Mouse (Mus musculus): ENCODE data around the gene Mad1l1. TPM values are rescaled to one million over a fixed set of nuclear protein-coding genes. Genes with fewer than 3 reads are reported as not detected.
A peak's percentile ranks its signal among the peaks of the same experiment; 100 is the strongest.

Gene Mad1l1
- total and polyA plus RNA-seq, 2 experiments, result 6.7 to 14.4 TPM

- Histone ChIP-seq H3K4me1 (ENCODE audit: control insufficient read depth, insufficient read depth, low read length) (peaks cover 20% of the 10 kb centered on the region), H3K27ac (replicated peaks; ENCODE audit: insufficient read depth, low read depth, low read length) (no peak overlapping the region), H3K36me3 (ENCODE audit: control insufficient read depth, insufficient read depth, low read length) (no peaks in the 10 kb centered on the region), H3K27me3 (ENCODE audit: control insufficient read depth, insufficient read depth, low read length) (no peaks in the 10 kb centered on the region), H3K4me3 (ENCODE audit: insufficient read depth, low read depth, low read length) (no peak overlapping the region), H3K9ac (ENCODE audit: low read depth, low read length) (no peak overlapping the region), H3K79me2 (ENCODE audit: control insufficient read depth, insufficient read depth, low read length) (no peaks in the 10 kb centered on the region)
- DNase-seq (ENCODE audit: extremely low read depth, low read depth, low spot score), result no peak
- 85% methylated on average over 6 of the region's 6 CpGs for WGBS
- TF ChIP-seq CTCF (IDR thresholded peaks at IDR 0.05; ENCODE audit: low read depth, low read length) (no peak), POLR2A (IDR thresholded peaks at IDR 0.05; ENCODE audit: extremely low read depth, insufficient read depth, low read length) (no peak)
Measured at GRCm38 (mm10) chr5:140210417-140211184, 110.8 kb downstream of the Mad1l1 start.

DNA sequence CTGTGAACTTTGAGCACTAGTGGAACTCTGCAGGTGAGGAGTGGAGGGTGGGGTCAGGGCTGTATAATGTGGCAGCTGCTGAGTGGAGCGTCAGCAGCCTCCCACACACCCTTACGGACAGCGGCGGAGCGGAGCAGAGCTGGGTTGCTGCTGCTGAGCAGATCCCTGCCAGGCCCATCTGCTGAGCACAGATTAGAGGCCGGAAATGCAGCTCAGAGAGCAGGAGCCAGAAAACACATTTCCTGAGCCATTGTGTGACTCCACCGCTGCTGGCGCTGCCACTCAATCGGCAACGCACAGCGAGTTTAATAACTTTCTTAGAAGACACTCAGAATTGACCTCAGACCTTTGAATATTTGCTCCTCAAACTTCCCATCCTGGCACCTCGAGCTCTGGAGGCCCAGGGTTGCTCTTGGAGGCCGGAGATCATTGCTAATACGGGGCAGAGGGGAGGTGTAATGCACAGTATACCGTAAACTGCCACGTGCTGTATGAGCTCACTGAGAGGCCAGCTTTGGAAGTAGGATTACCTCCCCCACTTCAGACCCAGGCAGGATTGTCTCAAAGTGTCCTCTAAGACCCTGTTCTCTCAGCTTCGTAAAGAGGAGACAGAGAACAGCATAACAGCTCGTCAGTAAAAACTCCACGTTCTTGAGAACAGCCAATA is 112.5 kb downstream of the Mad1l1 start:
- Histone ChIP-seq H3K4me3 (ENCODE audit: insufficient read depth, low read depth, low read length) (no peak overlapping the region), H3K9ac (ENCODE audit: low read depth, low read length) (no peak overlapping the region), H3K4me1 (ENCODE audit: control insufficient read depth, insufficient read depth, low read length) (peaks cover 28% of the 10 kb centered on the region), H3K27me3 (ENCODE audit: control insufficient read depth, insufficient read depth, low read length) (no peaks in the 10 kb centered on the region), H3K79me2 (ENCODE audit: control insufficient read depth, insufficient read depth, low read length) (no peaks in the 10 kb centered on the region), H3K27ac (replicated peaks; ENCODE audit: insufficient read depth, low read depth, low read length) (peak overlapping the region; percentile 47), H3K36me3 (ENCODE audit: control insufficient read depth, insufficient read depth, low read length) (no peaks in the 10 kb centered on the region)
- DNase-seq (ENCODE audit: extremely low read depth, low read depth, low spot score), result peak; percentile 17
- 60% methylated on average over 19 of the region's 19 CpGs for WGBS
- TF ChIP-seq POLR2A (IDR thresholded peaks at IDR 0.05; ENCODE audit: extremely low read depth, insufficient read depth, low read length) (no peak), CTCF (IDR thresholded peaks at IDR 0.05; ENCODE audit: low read depth, low read length) (0 out of 2 replicates have a peak, but pooled peaks have one; percentile 12)

- no peaks in the 10 kb centered on the region for H3K36me3 ChIP-seq (ENCODE audit: control insufficient read depth, insufficient read depth, low read length)
- H3K27ac ChIP-seq (replicated peaks; ENCODE audit: insufficient read depth, low read depth, low read length), result peak overlapping the region; percentile 91
- peak overlapping the region; percentile 1; the same call in 1 of the 2 replicates for H3K4me3 ChIP-seq (ENCODE audit: insufficient read depth, low read depth, low read length)
- H3K27me3 ChIP-seq (ENCODE audit: control insufficient read depth, insufficient read depth, low read length), result no peaks in the 10 kb centered on the region
- no peak for TF ChIP-seq CTCF (IDR thresholded peaks at IDR 0.05; ENCODE audit: low read depth, low read length)
- peaks cover 8% of the 10 kb centered on the region; the same call in 1 of the 2 replicates for H3K79me2 ChIP-seq (ENCODE audit: control insufficient read depth, insufficient read depth, low read length)
- DNase-seq (ENCODE audit: extremely low read depth, low read depth, low spot score), result peak; percentile 92
- peaks cover 22% of the 10 kb centered on the region for H3K4me1 ChIP-seq (ENCODE audit: control insufficient read depth, insufficient read depth, low read length)
- H3K9ac ChIP-seq (ENCODE audit: low read depth, low read length), result peak overlapping the region; percentile 14
- WGBS, result 9% methylated on average over 19 of the region's 19 CpGs
Measured at GRCm38 (mm10) chr5:140206726-140207703, 114.3 kb downstream of the Mad1l1 start.

DNA sequence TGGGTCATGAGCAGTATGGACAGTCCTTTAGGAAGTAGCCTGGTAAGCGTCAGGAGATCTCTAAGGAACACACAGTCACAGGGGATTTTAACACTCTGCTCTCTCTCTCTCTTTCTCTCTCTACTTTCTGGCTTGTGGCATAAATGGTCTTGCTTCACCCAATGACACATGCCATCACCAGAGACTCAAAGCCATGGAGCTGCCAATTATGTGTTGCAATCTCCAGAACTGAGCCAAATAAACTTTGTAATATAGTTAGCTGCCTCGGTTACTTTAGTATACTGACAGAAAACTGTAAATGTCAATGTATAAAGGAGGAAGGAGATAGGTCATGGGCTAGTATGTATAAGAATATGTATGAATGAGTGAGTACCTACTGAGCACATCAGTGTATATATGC is 115.4 kb downstream of the Mad1l1 start:
- Histone ChIP-seq H3K4me3 (ENCODE audit: insufficient read depth, low read depth, low read length) (peak overlapping the region; percentile 47), H3K79me2 (ENCODE audit: control insufficient read depth, insufficient read depth, low read length) (peaks cover 8% of the 10 kb centered on the region; the same call in 1 of the 2 replicates), H3K36me3 (ENCODE audit: control insufficient read depth, insufficient read depth, low read length) (no peaks in the 10 kb centered on the region), H3K27me3 (ENCODE audit: control insufficient read depth, insufficient read depth, low read length) (no peaks in the 10 kb centered on the region), H3K9ac (ENCODE audit: low read depth, low read length) (peak overlapping the region; percentile 65), H3K4me1 (ENCODE audit: control insufficient read depth, insufficient read depth, low read length) (peaks cover 22% of the 10 kb centered on the region), H3K27ac (replicated peaks; ENCODE audit: insufficient read depth, low read depth, low read length) (peak overlapping the region; percentile 91)
- TF ChIP-seq CTCF (IDR thresholded peaks at IDR 0.05; ENCODE audit: low read depth, low read length), result no peak
- no peak for TF ChIP-seq POLR2A (IDR thresholded peaks at IDR 0.05; ENCODE audit: extremely low read depth, insufficient read depth, low read length)
- peak; percentile 97 for DNase-seq (ENCODE audit: extremely low read depth, low read depth, low spot score)
- WGBS, result 8% methylated on average over 2 of the region's 2 CpGs

GRCm38 (mm10) chr5:140204465-140204864 is 116.9 kb downstream of the Mad1l1 start:
- peak overlapping the region; percentile 58 for H3K27ac ChIP-seq (replicated peaks; ENCODE audit: insufficient read depth, low read depth, low read length)
- peak overlapping the region; percentile 46; the same call in 1 of the 2 replicates for H3K9ac ChIP-seq (ENCODE audit: low read depth, low read length)
- no peaks in the 10 kb centered on the region for H3K27me3 ChIP-seq (ENCODE audit: control insufficient read depth, insufficient read depth, low read length)
- peak; percentile 85 for DNase-seq (ENCODE audit: extremely low read depth, low read depth, low spot score)
- no peak for TF ChIP-seq CTCF (IDR thresholded peaks at IDR 0.05; ENCODE audit: low read depth, low read length)
- TF ChIP-seq POLR2A (IDR thresholded peaks at IDR 0.05; ENCODE audit: extremely low read depth, insufficient read depth, low read length), result no peak
- H3K36me3 ChIP-seq (ENCODE audit: control insufficient read depth, insufficient read depth, low read length), result no peaks in the 10 kb centered on the region
- WGBS, result 15% methylated on average over 3 of the region's 3 CpGs
- peak overlapping the region; percentile 13 for H3K4me3 ChIP-seq (ENCODE audit: insufficient read depth, low read depth, low read length)
- H3K79me2 ChIP-seq (ENCODE audit: control insufficient read depth, insufficient read depth, low read length), result peaks cover 8% of the 10 kb centered on the region; the same call in 1 of the 2 replicates
- peaks cover 30% of the 10 kb centered on the region for H3K4me1 ChIP-seq (ENCODE audit: control insufficient read depth, insufficient read depth, low read length)

Measured in liver, adult 2 months (tissue).